Mouse (Mus musculus) kidney, postnatal 4 days (tissue): Measurements from ENCODE around the gene Ptpn3.
A peak's percentile ranks its signal among the peaks of the same experiment; 100 is the strongest.

Experiments used
- DNase-seq, 2 experiments: peaks; one replicate each; pipeline ENCODE4 v3.0.0; 2021; ENCODE audit warnings: mixed read lengths in 2 of 2

Ptpn3 gene

GRCm38 (mm10) chr4:57164578-57165210 is 136.9 kb downstream of the Ptpn3 start:
- DNase-seq: no peak

- no peak for DNase-seq
These were observed 138.6 kb downstream of the Ptpn3 start for GRCm38 (mm10) chr4:57162789-57163722.

GRCm38 (mm10) chr4:57160571-57160970 is 141.1 kb downstream of the Ptpn3 start:
- no peak for DNase-seq

GRCm38 (mm10) chr4:57156549-57157169 is 145.0 kb downstream of the Ptpn3 start:
- DNase-seq: peak; percentile 42 to 56

- DNase-seq: peak; percentile 24 to 37
These were observed 147.8 kb downstream of the Ptpn3 start for GRCm38 (mm10) chr4:57153838-57154237.

GRCm38 (mm10) chr4:57153068-57153835 is 148.4 kb downstream of the Ptpn3 start:
- DNase-seq: peak; percentile 22 to 40

GRCm38 (mm10) chr4:57148182-57148581 is 153.5 kb downstream of the Ptpn3 start:
- no peak for DNase-seq

- peak; percentile 84 to 90 for DNase-seq
These were observed 158.4 kb downstream of the Ptpn3 start, which contains the start of gene Epb41l4b for GRCm38 (mm10) chr4:57143026-57143937. Epb41l4b (minus strand) TSS chr4:57143437.

GRCm38 (mm10) chr4:57142374-57143025 is 159.1 kb downstream of the Ptpn3 start:
- peak in 1 of 2 experiments; percentile 40 for DNase-seq

GRCm38 (mm10) chr4:57141908-57142361 is 159.7 kb downstream of the Ptpn3 start:
- DNase-seq: peak in 1 of 2 experiments; percentile 55

GRCm38 (mm10) chr4:57140992-57141717 is 160.5 kb downstream of the Ptpn3 start:
- DNase-seq: peak in 1 of 2 experiments; percentile 30
